Mouse (Mus musculus): Measurements from ENCODE around the gene Magel2. TPM values are rescaled to one million over a fixed set of nuclear protein-coding genes. Genes with fewer than 3 reads are reported as not detected.

The Magel2 gene
- polyA plus RNA-seq (2012; ENCODE audit: insufficient read depth, insufficient read length, missing spikeins): not detected in 2 replicates

- Histone ChIP-seq H3K4me1 (ENCODE audit: control insufficient read depth, insufficient read depth, low read length) (no peaks in the 10 kb centered on the region), H3K27ac (ENCODE audit: insufficient read depth, low read depth, low read length) (no peak within 1 kb of the TSS), H3K4me3 (ENCODE audit: insufficient read depth, low read length) (no peak within 1 kb of the TSS)
- TF ChIP-seq CTCF (IDR thresholded peaks at IDR 0.05; ENCODE audit: low read depth, low read length): no peak
- TF ChIP-seq POLR2A (IDR thresholded peaks at IDR 0.05; ENCODE audit: borderline replicate concordance, low read depth, low read length): no peak
Measured at GRCm38 (mm10) chr7:62376510-62377304, at the start of gene Magel2. TSS of gene Magel2 (plus strand) at chr7:62377010.

DNA sequence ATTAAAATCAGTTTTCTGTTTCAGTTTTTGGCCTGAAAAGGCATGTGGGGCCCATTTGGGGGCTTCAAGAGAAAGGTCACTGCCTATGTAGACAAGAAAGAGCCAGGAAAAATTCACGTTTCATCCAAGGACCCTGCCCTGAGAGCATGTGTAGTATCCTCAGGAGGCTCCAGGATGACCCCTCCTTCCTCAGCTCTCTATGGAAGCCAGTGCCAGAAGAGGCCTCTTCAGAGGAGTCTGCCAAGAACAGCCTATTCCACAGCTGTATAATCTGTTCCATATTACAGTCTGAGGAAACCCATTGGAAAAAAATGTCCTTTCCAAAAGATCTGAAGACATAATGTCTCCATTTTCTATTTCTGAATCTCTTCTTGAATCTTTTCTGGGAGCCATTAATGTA, 31.4 kb upstream of the Magel2 start:
- Histone ChIP-seq H3K4me3 (ENCODE audit: insufficient read depth, low read length) (no peak overlapping the region), H3K27ac (ENCODE audit: insufficient read depth, low read depth, low read length) (no peak overlapping the region), H3K4me1 (ENCODE audit: control insufficient read depth, insufficient read depth, low read length) (no peaks in the 10 kb centered on the region)
- TF ChIP-seq CTCF (IDR thresholded peaks at IDR 0.05; ENCODE audit: low read depth, low read length): no peak
- TF ChIP-seq POLR2A (IDR thresholded peaks at IDR 0.05; ENCODE audit: borderline replicate concordance, low read depth, low read length): no peak

GRCm38 (mm10) chr7:62346269-62346668, 30.5 kb upstream of the Magel2 start, which contains the start of gene Ndn:
TSS of gene Ndn (plus strand) at chr7:62346569.
- H3K27ac ChIP-seq (ENCODE audit: insufficient read depth, low read depth, low read length): no peak within 1 kb of the TSS

GRCm38 (mm10) chr7:62348106-62348803, 28.6 kb upstream of the Magel2 start:
- H3K4me3 ChIP-seq (ENCODE audit: insufficient read depth, low read length): no peak overlapping the region

More at GRCm38 (mm10) chr7:62346269-62346668, 30.5 kb upstream of the Magel2 start, which contains the start of gene Ndn:
- Histone ChIP-seq H3K4me3 (ENCODE audit: insufficient read depth, low read length) (no peak within 1 kb of the TSS), H3K4me1 (ENCODE audit: control insufficient read depth, insufficient read depth, low read length) (no peaks in the 10 kb centered on the region)
- no peak for TF ChIP-seq POLR2A (IDR thresholded peaks at IDR 0.05; ENCODE audit: borderline replicate concordance, low read depth, low read length)
- TF ChIP-seq CTCF (IDR thresholded peaks at IDR 0.05; ENCODE audit: low read depth, low read length): no peak

DNA sequence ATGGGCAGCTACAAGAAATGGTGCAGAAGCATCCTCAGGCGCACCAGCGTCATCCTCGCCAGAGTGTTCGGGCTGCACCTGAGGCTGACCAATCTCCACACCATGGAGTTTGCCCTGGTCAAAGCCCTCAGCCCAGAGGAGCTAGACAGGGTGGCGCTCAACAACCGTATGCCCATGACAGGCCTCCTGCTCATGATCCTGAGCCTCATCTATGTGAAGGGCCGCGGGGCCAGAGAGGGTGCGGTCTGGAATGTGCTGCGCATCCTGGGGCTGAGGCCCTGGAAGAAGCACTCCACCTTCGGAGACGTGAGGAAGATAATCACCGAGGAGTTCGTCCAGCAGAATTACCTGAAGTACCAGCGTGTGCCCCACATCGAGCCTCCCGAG, 28.0 kb upstream of the Magel2 start:
- TF ChIP-seq POLR2A (IDR thresholded peaks at IDR 0.05; ENCODE audit: borderline replicate concordance, low read depth, low read length): no peak
- no peak for TF ChIP-seq CTCF (IDR thresholded peaks at IDR 0.05; ENCODE audit: low read depth, low read length)
- Histone ChIP-seq H3K4me3 (ENCODE audit: insufficient read depth, low read length) (no peak overlapping the region), H3K27ac (ENCODE audit: insufficient read depth, low read depth, low read length) (no peak overlapping the region), H3K4me1 (ENCODE audit: control insufficient read depth, insufficient read depth, low read length) (no peaks in the 10 kb centered on the region)

More at GRCm38 (mm10) chr7:62348106-62348803, 28.6 kb upstream of the Magel2 start:
- H3K4me1 ChIP-seq (ENCODE audit: control insufficient read depth, insufficient read depth, low read length): no peaks in the 10 kb centered on the region
- H3K27ac ChIP-seq (ENCODE audit: insufficient read depth, low read depth, low read length): no peak overlapping the region
- TF ChIP-seq POLR2A (IDR thresholded peaks at IDR 0.05; ENCODE audit: borderline replicate concordance, low read depth, low read length) (no peak), CTCF (IDR thresholded peaks at IDR 0.05; ENCODE audit: low read depth, low read length) (no peak)

DNA sequence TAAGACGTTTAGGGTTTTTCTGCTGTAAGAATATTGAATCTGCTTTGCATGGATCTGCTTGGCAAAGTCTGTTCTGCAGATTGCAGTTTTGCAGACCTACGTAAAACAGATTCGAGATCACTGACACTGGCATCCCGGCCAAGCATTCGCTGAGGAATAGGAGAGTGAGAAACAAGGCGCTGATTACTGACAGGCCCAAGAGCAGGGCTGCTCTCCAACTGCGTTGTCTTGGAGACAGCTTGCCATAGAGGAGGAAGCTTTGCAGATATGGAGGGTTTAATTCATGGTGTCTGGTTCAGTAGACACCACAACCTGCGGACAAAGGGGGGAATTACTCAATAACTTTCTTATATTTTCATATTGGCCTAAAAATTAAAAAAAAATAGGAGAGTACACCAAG, 25.5 kb upstream of the Magel2 start:
- Histone ChIP-seq H3K4me1 (ENCODE audit: control insufficient read depth, insufficient read depth, low read length) (no peaks in the 10 kb centered on the region), H3K4me3 (ENCODE audit: insufficient read depth, low read length) (no peak overlapping the region), H3K27ac (ENCODE audit: insufficient read depth, low read depth, low read length) (no peak overlapping the region)
- TF ChIP-seq POLR2A (IDR thresholded peaks at IDR 0.05; ENCODE audit: borderline replicate concordance, low read depth, low read length) (no peak), CTCF (IDR thresholded peaks at IDR 0.05; ENCODE audit: low read depth, low read length) (no peak)

DNA sequence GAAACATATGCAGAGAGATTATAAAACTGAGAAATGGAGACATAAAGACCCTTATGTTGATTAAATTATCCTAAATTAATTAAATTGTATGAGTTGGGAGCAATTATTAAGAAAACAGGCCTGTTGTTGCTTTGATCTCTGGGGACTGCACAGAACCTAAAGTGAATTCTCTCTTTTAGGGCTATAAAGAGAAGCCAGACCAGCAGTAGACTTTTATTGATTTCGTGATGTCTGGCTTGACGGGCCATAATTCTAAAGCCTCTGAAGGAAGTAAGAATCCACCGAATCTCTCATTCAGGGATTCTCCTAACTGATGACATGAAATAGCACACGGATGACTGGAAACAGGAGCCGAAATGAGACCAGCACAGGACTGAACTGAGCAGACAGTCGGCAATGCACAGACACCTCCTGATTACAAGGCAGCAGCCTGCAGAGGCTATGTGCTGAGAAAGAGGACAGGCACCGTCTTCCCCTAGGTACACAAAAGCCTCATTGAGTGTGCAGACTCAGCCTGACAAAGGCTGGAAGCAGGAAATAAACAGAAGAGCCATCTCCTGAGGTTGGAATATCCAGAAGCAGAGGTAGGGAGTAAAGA, 11.7 kb upstream of the Magel2 start:
- H3K4me3 ChIP-seq (ENCODE audit: insufficient read depth, low read length): no peak overlapping the region
- H3K27ac ChIP-seq (ENCODE audit: insufficient read depth, low read depth, low read length): no peak overlapping the region
- no peak for TF ChIP-seq CTCF (IDR thresholded peaks at IDR 0.05; ENCODE audit: low read depth, low read length)
- no peak for TF ChIP-seq POLR2A (IDR thresholded peaks at IDR 0.05; ENCODE audit: borderline replicate concordance, low read depth, low read length)

DNA sequence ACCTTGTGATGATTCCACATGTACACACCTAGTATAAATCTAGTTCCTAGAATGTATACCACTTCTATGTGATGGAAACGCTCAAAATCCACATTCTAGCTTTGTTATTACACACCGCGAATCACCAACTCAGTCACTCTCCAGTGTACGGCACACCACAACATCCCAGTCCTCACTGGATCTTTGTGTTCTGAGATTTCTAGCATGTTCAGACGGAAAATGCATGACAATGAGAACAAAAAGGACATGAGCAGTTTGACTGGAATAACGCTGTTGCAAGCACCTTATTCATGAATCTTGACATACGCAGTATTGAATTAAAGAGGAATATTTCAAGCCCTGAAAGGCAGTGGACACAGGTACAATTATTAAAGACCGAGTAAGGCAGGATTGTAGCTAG, 10.1 kb upstream of the Magel2 start:
- no peak overlapping the region for H3K27ac ChIP-seq (ENCODE audit: insufficient read depth, low read depth, low read length)
- H3K4me3 ChIP-seq (ENCODE audit: insufficient read depth, low read length): no peak overlapping the region
- TF ChIP-seq POLR2A (IDR thresholded peaks at IDR 0.05; ENCODE audit: borderline replicate concordance, low read depth, low read length) (no peak), CTCF (IDR thresholded peaks at IDR 0.05; ENCODE audit: low read depth, low read length) (no peak)
- no peaks in the 10 kb centered on the region for H3K4me1 ChIP-seq (ENCODE audit: control insufficient read depth, insufficient read depth, low read length)

More for the DNA sequence above, 11.7 kb upstream of the Magel2 start:
- H3K4me1 ChIP-seq (ENCODE audit: control insufficient read depth, insufficient read depth, low read length): no peaks in the 10 kb centered on the region

DNA sequence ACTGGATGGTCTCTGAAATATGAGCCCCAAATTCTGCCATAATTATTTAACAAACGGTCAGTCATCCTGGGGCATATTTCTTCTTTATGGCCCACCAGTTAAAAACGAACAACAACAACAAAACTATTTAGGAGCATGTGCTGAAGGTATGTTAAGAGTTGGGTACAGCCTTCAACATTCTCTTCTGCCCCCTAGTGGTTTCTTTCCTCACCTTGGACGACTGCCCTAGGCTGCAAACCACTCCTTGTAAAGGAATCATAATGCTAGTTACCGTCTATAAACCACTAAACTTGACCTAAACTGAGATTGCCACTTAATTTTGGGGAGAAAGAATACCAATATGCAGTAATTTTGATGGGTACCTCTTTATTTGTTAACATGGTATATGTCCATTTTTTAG, 1.2 kb upstream of the Magel2 start:
- H3K27ac ChIP-seq (ENCODE audit: insufficient read depth, low read depth, low read length): no peak overlapping the region
- no peaks in the 10 kb centered on the region for H3K4me1 ChIP-seq (ENCODE audit: control insufficient read depth, insufficient read depth, low read length)
- TF ChIP-seq POLR2A (IDR thresholded peaks at IDR 0.05; ENCODE audit: borderline replicate concordance, low read depth, low read length): no peak
- TF ChIP-seq CTCF (IDR thresholded peaks at IDR 0.05; ENCODE audit: low read depth, low read length): no peak
- no peak overlapping the region for H3K4me3 ChIP-seq (ENCODE audit: insufficient read depth, low read length)

Measured in bone marrow macrophage, adult 2 months (primary cell).